Mouse (Mus musculus): ENCODE results near the gene Trdmt1.

Trdmt1 gene

DNA sequence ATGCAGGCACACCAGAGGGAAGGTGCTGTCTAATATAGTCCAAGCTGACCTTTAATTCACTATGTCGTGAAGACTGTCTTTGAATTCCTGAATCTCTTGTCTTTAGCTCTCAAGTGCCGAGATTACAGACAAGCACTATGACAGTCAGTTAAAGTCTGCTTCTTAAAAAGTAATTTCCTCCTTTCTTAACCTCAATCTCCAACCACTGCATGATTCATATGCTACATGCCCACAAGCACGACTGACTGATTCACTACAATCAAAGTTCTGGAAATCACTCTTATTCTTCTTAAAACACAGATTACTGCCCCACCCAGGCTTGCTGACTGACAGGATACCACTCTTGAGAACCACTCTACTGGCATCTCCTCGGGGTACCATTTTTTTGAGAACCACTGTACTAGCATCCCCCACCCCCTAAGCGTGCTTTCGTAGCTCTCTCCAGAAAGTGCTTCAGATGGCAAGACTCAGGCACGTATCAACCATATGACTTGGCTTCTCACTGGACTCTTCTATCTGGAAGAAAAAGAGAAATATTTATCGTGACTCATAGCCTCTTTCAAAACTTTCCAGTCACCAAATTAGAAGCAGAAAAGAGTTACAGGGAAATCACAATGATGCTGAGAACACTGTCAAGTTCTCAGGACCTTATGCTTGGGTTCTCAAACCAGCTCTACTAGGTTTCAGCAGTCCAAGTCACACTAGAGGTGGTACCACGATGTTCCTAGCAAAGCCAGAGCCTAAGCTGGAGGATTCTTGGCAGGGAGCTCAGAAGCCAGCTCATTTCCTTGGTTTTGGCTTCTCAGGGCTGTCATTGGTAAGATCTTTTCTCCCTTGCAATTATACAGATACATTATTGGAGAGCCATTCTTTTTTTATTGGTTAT is 12.9 kb upstream of the Trdmt1 start:
- no peak for DNase-seq (ENCODE audit: low read depth, low spot score)

DNA sequence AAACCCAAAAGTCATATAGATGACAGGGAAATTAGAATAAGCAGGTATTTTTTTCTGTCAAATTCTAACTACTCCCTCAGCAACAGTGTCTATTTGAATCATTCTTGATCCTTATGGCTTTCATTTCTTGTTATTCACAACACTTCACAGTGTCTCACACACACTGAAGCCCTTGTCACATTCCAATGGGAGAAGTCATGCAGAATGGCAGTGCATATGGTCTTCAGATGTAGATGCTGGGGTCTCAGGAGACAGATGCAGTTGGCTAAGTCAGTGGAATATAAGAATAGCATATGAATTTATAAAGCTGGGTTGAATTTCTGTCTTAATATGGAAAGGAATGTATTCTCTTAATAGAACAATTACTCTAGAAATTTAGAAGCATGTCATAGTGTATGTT is 11.8 kb upstream of the Trdmt1 start:
- no peak for DNase-seq (ENCODE audit: low read depth, low spot score)

DNA sequence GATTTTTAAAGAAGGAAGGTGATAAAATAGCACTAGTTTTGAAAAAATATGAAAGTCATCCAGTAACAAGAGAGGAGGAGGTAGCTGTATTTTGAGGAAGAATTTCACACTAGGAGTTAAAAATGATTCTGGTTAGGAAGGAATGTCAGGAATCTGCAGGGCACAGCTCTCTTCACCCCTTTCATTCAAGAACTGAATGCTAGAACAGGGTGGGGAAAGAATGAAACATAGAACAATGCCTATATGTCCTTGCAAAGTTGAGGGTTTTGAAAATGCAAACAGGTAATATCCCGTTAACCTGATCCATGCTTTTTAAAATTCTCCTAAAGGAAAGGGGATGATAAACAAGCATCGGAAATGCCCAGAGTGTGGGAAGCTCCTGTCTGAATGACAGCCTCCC is 9.5 kb upstream of the Trdmt1 start:
- no peak for DNase-seq (ENCODE audit: low read depth, low spot score)

- no peak for DNase-seq (ENCODE audit: low read depth, low spot score)
Measured at GRCm38 (mm10) chr2:13548749-13549148, 4.3 kb upstream of the Trdmt1 start.

GRCm38 (mm10) chr2:13543519-13544124 is 846 bp downstream of the Trdmt1 start:
- DNase-seq (ENCODE audit: low read depth, low spot score), result peak; percentile 13

- no peak for DNase-seq (ENCODE audit: low read depth, low spot score)
Measured at GRCm38 (mm10) chr2:13539860-13540259, 4.6 kb downstream of the Trdmt1 start.

DNA sequence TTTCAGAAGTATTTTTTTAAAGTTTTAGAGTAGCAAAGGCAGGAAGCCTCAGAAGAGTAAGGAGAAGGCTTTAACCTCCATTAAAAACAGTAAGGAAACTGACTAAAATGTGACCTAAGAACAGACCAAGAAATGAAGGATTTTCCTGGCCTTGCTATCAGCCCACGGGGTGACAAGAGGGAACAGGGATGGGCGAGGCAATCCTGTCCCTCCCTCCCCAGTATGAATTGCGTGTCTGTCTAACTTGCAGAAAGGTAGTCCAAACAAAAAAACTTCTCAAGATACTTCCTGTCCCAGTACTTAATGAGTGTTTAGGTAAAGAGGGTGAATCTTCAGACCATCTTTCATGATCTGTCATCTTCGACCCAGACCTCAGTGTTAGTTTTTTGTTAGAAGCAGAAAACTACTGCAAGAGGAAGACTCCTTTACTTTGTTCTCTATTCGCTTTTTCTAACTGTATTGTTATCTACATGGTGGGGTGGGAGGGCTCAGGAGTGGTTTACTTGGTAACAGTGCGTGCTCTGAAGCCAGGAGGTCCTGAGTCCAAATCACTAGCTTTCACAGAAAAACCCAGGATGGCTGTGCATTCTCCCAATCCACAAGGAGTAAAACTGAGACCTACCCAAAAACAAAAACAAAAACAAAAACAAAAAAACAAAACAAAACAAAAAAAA is 5.6 kb downstream of the Trdmt1 start:
- DNase-seq (ENCODE audit: low read depth, low spot score), result no peak

DNA sequence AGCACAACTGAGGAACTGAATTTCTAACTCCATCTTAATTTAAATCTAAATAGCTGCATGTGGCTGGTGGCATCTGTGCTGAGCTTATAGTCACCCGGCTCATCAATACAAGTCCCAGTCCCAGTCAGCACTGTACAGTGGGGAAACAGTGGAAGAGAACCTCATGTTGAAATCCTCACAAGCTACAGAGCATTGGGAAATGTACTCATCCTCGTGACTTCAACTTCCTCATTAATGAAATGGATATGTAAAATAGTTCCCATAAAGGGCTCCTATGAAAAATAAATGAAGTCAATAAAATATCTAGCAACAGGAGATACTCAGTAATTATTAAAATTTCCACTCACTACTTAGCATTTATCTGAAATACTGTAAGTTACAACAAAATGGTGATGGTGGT is 6.2 kb downstream of the Trdmt1 start:
- DNase-seq (ENCODE audit: low read depth, low spot score), result no peak

DNA sequence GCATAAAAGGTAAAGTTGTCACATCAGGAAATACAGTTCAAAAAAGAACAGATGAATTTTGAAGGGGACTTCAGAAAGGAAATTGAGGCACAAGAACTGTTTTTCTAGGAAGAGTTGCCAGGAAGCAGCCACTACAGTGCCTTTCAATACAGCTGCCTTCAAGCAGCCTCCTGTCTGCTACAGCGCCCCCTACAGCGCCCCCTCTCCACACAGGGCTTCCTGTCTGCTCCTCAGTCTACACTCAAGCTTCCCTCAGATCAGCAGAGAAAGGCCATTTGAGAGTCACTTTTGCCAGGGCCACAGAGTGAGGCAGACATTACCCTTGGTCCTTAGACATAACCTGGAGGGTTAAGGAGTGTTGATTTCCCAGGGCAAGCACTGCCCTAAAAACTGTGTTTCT is 6.7 kb downstream of the Trdmt1 start:
- DNase-seq (ENCODE audit: low read depth, low spot score), result no peak

DNA sequence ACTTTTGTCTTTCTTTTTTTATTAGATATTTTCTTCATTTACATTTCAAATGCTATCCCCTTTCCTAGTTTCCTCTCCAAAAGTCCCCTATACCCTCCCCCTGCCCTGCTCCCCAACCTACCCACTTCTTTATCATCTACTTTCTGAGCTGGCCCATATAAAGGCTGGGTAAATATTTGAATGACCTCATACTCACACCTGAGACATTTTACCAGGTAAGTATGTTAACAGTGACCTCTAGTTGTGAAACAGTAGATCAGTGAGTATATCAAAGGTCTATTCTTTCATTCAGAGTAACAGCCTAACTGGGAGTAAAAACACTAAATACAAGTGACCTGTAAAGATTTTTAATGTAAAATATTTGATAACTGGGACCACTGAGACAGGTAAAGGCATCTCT is 7.7 kb downstream of the Trdmt1 start:
- no peak for DNase-seq (ENCODE audit: low read depth, low spot score)

DNA sequence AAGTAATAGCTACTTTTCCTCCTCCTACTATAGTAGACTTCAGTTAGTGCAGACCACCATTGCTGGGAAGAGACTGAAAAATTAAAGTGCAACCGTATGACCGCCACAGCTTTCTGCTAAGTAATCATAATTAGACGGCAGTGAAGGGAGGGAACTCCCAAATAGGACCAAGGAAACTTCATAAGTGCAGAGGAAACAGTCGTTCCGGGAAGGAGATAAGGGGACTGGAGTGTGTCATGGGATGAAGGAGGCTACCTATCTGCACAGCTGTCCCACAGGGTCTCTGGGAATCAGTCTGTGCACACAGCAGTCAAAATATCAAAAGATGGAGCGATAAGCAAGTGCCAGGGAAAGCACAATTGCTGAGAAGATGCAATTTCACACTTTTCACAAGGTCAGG is 13.8 kb downstream of the Trdmt1 start:
- no peak for DNase-seq (ENCODE audit: low read depth, low spot score)

DNA sequence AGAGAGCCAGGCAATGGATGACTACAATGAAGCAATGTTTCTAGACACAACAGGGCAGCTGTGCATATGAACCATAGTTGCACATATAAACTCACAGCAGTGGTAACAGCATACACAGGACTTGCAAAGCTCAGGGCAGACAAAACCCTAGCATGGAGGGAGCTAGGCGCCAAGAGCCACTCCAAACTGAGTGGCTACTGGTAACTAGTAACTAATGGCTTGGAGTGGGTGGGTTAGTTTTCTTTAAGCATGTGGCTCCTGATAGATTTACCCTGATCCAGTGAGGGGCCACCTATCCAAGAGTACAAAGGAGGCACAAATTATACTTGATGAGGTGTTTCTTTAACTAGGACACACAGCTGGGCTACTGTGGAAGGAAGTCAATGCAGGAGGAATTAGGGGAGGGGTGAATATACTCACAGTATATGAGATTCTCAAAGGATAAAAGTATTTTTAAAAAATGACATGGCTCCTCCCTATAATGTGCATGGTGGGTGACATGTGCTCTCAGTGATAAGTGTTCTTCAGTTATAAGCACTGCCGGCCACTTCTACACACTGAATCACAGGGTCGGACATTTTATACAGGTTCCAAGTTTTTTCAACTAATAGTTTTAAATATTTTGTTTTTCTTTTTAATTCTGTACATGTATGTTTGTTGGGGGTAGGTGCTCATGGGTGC is 15.1 kb downstream of the Trdmt1 start:
- DNase-seq (ENCODE audit: low read depth, low spot score), result no peak

- DNase-seq (ENCODE audit: low read depth, low spot score), result no peak
Measured at GRCm38 (mm10) chr2:13527531-13527930, 16.9 kb downstream of the Trdmt1 start.

- DNase-seq (ENCODE audit: low read depth, low spot score), result no peak
Measured at GRCm38 (mm10) chr2:13527125-13527524, 17.3 kb downstream of the Trdmt1 start.

GRCm38 (mm10) chr2:13526205-13526604 is 18.3 kb downstream of the Trdmt1 start:
- DNase-seq (ENCODE audit: low read depth, low spot score), result no peak

DNA sequence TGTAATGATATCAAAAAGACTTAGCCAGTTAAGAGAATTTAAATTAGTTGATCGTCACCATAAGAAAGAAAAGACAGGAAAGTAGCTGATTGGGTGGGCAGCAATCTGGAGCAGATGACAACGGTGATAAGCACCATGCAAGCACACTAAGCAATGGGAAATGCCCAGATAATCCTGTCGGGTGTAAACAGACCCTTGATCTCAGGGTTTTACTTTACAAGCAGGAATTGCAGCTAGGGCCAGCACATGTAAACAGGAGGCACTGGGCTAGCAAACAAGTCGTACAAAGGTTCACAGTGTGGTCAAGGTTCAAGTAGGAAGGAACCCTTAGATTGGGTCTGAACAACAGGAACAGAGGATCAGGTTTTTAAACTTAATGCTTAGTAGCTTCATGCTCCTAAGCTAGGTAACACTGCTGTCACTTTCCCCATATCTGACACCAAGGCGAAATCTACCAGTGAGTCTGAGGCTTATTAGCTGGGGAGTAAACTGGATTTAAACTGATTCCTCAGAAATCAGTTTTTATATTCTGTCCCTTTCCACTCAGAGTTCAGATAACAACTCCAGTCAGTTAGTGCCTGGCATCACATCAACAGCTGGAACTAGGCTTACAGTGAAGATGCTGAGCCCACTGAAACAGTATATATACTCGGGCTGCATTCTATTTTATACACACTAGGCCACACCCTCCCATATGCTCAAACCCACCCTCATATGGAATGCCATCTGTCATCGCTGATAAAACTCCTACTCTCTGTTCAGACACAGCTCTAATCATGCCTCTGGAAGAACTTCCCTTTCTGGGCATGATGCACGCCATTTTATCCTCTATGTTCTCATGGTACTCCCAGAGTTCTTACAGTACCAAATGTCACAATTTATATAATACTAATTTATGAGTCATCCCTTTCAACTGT is 20.7 kb downstream of the Trdmt1 start:
- peak; percentile 52 for DNase-seq (ENCODE audit: low read depth, low spot score)

DNA sequence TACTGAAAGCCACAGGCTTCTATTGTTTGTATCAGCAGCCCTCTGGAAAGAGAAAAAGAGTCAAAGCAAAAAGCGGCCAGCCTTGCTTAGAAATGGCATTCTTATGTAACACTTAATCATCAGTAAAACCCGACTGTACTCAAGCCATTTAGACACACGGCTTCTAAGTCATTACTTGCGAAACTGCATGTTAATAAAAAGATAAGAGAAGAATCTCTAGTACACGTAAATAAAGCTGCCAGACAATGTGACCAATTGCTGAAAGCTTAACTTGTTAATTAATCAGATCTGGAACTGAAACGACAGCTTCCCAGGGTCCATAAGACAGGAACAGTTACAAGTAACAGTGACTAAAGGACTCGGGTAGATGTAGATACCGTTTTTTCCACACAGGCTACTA is 22.4 kb downstream of the Trdmt1 start:
- DNase-seq (ENCODE audit: low read depth, low spot score), result no peak

- DNase-seq (ENCODE audit: low read depth, low spot score), result no peak
Measured at GRCm38 (mm10) chr2:13514949-13515348, 29.5 kb downstream of the Trdmt1 start.

GRCm38 (mm10) chr2:13502717-13503116 is 41.8 kb downstream of the Trdmt1 start:
- DNase-seq (ENCODE audit: low read depth, low spot score), result no peak

GRCm38 (mm10) chr2:13501553-13501952 is 42.9 kb downstream of the Trdmt1 start:
- DNase-seq (ENCODE audit: low read depth, low spot score), result no peak

Data from c-Kit-negative CD71-positive TER-119-positive erythroid progenitor cells, embryonic 14.5 days (primary cell).